Mouse (Mus musculus): ENCODE data around the gene Itga9.

DNA sequence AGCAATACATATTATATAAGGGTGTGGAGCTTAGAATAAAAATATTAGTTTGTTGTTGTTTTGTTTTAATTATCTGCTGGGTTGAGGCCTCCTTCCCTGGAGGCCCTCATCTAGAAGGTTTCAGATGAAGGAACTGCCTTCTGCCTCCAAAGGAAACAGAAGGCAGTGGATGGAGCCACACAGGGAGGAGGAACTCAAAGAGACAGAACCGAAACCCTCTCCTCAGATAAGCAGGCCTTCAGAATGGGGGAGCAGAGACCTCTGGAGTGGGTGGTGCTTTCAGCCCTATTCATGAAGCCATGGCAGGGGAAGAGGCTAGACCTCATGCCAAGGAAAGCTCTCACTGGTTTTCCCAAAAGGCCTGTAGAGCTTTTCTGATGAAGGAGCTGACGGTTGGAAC is 216.1 kb downstream of the Itga9 start:
- TF ChIP-seq CTCF (IDR thresholded peaks at IDR 0.05; ENCODE audit: low read depth), result no peak
- TF ChIP-seq EP300 (IDR thresholded peaks at IDR 0.05; ENCODE audit: low read depth), result no peak

All from liver, embryonic 14.5 days (tissue).